Mouse (Mus musculus) heart, adult 18-20 months (tissue): ENCODE data around the gene 2010300C02Rik. TPM values are rescaled to one million over a fixed set of nuclear protein-coding genes. Genes with fewer than 3 reads are reported as not detected.

Experiments
- DNase-seq, 2 experiments: peaks; one replicate each; pipeline ENCODE4 v3.0.0; 2021 to 2022; ENCODE audit warnings: mixed read lengths in 1 of 2
- total RNA-seq, 2 experiments: library from RNA; stranded (reverse); gene quantifications; 2 replicates each; pipeline ENCODE4 v1.2.3; 2021

The 2010300C02Rik gene
- total RNA-seq, 2 experiments from 2014 or later: 1.0 to 1.4 TPM

GRCm38 (mm10) chr1:37572528-37573272 is 147.2 kb downstream of the 2010300C02Rik start:
- peak in 1 of 2 experiments; percentile 25 for DNase-seq

- DNase-seq: no peak
Measured at GRCm38 (mm10) chr1:37568379-37568778, 151.5 kb downstream of the 2010300C02Rik start.

- no peak for DNase-seq
Measured at GRCm38 (mm10) chr1:37566754-37567153, 153.1 kb downstream of the 2010300C02Rik start.

DNA sequence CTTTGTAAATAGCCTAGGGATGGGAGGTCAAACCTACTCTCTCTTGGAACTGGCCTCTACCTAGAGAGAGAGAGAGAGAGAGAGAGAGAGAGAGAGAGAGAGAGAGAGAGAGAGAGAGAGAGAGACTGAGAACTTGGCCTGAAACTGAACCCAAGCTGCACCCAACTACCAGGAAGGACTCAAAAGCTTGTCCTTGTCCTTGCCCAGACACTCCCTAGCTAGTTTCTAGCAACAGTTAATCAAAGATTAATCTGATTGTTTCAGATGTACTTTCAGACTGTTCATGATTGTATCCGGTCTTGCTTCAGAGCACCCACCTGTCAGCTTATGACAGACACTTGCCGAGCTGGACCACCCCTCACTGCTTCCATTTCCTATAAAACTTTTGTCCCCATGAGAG is 153.5 kb downstream of the 2010300C02Rik start:
- no peak for DNase-seq

DNA sequence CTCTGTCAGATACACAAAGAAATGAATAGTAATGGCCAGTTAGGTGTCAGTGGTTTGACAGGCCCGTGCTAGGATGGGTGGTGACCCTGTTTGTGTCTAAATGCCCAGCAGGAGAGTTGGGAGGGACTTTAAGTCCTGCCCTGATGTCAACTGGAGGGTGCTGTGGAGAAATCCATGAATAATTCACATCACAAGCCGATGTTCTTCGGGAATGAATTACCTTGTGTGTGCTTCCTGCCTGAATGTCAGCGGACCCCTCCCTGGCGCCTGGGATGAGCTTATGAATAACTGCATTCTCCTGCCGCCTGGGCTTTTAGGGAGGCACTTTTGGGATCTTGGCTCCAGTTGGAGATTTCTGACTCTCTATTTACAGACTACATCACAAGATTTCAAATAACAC is 154.5 kb downstream of the 2010300C02Rik start:
- no peak for DNase-seq

- peak in 1 of 2 experiments; percentile 37 for DNase-seq
Measured at GRCm38 (mm10) chr1:37561955-37562354, 157.9 kb downstream of the 2010300C02Rik start.

Other genes with a start within 250 kb of the 2010300C02Rik start
- 10 to 100 TPM; 13.0 to 15.4 TPM for gene Mgat4a, start 179.1 kb downstream of the 2010300C02Rik start, total RNA-seq
- gene Tsga10, start 146.3 kb upstream of the 2010300C02Rik start, total RNA-seq: 1 to 10 TPM; 4.0 to 5.0 TPM
- gene Lipt1, start 151.7 kb upstream of the 2010300C02Rik start, total RNA-seq: 10 to 100 TPM; 13.6 to 13.7 TPM
- gene Mitd1, start 170.3 kb upstream of the 2010300C02Rik start, total RNA-seq: 1 to 10 TPM; 3.6 to 4.3 TPM
- gene Mrpl30, start 170.4 kb upstream of the 2010300C02Rik start, total RNA-seq: 100 to 1,000 TPM; 418 to 431 TPM
- not detected for gene Lyg2, start 196.4 kb upstream of the 2010300C02Rik start, total RNA-seq
- not detected for gene Lyg1, start 237.7 kb upstream of the 2010300C02Rik start, total RNA-seq